Mouse (Mus musculus) activated CD4-positive, CD25-positive, alpha-beta regulatory T cell, adult 4 months (primary cell): ENCODE measurements at regions not wholly inside any gene's neighbourhood (a gene's known extent, or its start where the extent isn't known, plus 50 kb on each side); places are given as distances from the start of the nearest gene placed in this dataset.

Experiments
- ATAC-seq: one replicate; pipeline ENCODE4 v1.8.0; 2017

GRCm38 (mm10) chr3:52158788-52159260, 53.9 kb upstream of the Maml3 start:
- no peak for ATAC-seq

GRCm38 (mm10) chr3:52161688-52162087, 56.8 kb upstream of the Maml3 start:
- no peak for ATAC-seq

GRCm38 (mm10) chr3:52163990-52164389, 59.1 kb upstream of the Maml3 start:
- ATAC-seq: no peak

GRCm38 (mm10) chr3:52167420-52167819, 62.5 kb upstream of the Maml3 start:
- no peak for ATAC-seq

- peak; percentile 36 for ATAC-seq
Observed at GRCm38 (mm10) chr3:52170847-52171246, 66.0 kb upstream of the Maml3 start.

- ATAC-seq: no peak
Observed at GRCm38 (mm10) chr3:52171303-52171702, 66.4 kb upstream of the Maml3 start.

- no peak for ATAC-seq
Observed at GRCm38 (mm10) chr3:52173490-52173889, 68.6 kb upstream of the Maml3 start.

GRCm38 (mm10) chr3:52176108-52176507, 71.2 kb upstream of the Maml3 start:
- no peak for ATAC-seq

- ATAC-seq: no peak
Observed at GRCm38 (mm10) chr3:52178851-52179250, 74.0 kb upstream of the Maml3 start.

- ATAC-seq: no peak
Observed at GRCm38 (mm10) chr3:52179686-52180085, 74.8 kb upstream of the Maml3 start.

GRCm38 (mm10) chr3:52180306-52180705, 75.4 kb upstream of the Maml3 start:
- ATAC-seq: no peak

- no peak for ATAC-seq
Observed at GRCm38 (mm10) chr3:52180785-52181184, 75.9 kb upstream of the Maml3 start.

GRCm38 (mm10) chr3:52181326-52182101, 76.6 kb upstream of the Maml3 start:
- no peak for ATAC-seq

GRCm38 (mm10) chr3:52184241-52184640, 79.4 kb upstream of the Maml3 start:
- no peak for ATAC-seq

- ATAC-seq: no peak
Observed at GRCm38 (mm10) chr3:52185351-52185750, 80.5 kb upstream of the Maml3 start.

- no peak for ATAC-seq
Observed at GRCm38 (mm10) chr3:52187401-52187801, 80.7 kb upstream of the Foxo1 start.

- ATAC-seq: no peak
Observed at GRCm38 (mm10) chr3:52188303-52188702, 79.8 kb upstream of the Foxo1 start.

- ATAC-seq: no peak
Observed at GRCm38 (mm10) chr3:52189016-52189415, 79.1 kb upstream of the Foxo1 start.

GRCm38 (mm10) chr3:52190021-52190420, 78.1 kb upstream of the Foxo1 start:
- no peak for ATAC-seq

GRCm38 (mm10) chr3:52193026-52193425, 75.1 kb upstream of the Foxo1 start:
- no peak for ATAC-seq

GRCm38 (mm10) chr3:52194216-52194615, 73.9 kb upstream of the Foxo1 start:
- no peak for ATAC-seq

- no peak for ATAC-seq
Observed at GRCm38 (mm10) chr3:52195486-52195885, 72.7 kb upstream of the Foxo1 start.

GRCm38 (mm10) chr3:52196047-52196935, 71.8 kb upstream of the Foxo1 start:
- ATAC-seq: no peak

GRCm38 (mm10) chr3:52196936-52197246, 71.2 kb upstream of the Foxo1 start:
- no peak for ATAC-seq
